Mouse (Mus musculus) olfactory bulb, adult 2 months (tissue): ENCODE data around the gene Apbb1ip. TPM values are rescaled to one million over a fixed set of nuclear protein-coding genes. Genes with fewer than 3 reads are reported as not detected.

Experiments used
- H3K27ac ChIP-seq: fragments of 200-500 bp; 2 replicates; pipeline ENCODE4 v1.5.1; 2012; ENCODE audit warnings: low read depth, low read length; ENCODE audit not compliant: insufficient read depth
- H3K4me1 ChIP-seq: fragments of 200-500 bp; 2 replicates; pipeline ENCODE4 v1.6.1; 2012; ENCODE audit warnings: low read length; ENCODE audit not compliant: control insufficient read depth, insufficient read depth
- H3K4me3 ChIP-seq: fragments of 200-500 bp; 2 replicates; pipeline ENCODE4 v1.5.1; 2012; ENCODE audit warnings: mild to moderate bottlenecking, low read depth, low read length, moderate library complexity; ENCODE audit not compliant: insufficient read depth
- CTCF ChIP-seq: fragments of 200-500 bp; IDR thresholded peaks from 2 replicates; pipeline ENCODE4 v1.5.1; 2012; ENCODE audit warnings: low read depth, mild to moderate bottlenecking, low read length, moderate library complexity; ENCODE audit not compliant: insufficient read depth
- POLR2A ChIP-seq: fragments of 200-500 bp; IDR thresholded peaks from 2 replicates; pipeline ENCODE4 v1.6.1; 2012; ENCODE audit warnings: mild to moderate bottlenecking, low read depth, low read length, moderate library complexity; ENCODE audit not compliant: insufficient read depth
- WGBS: fragments of 180-500 bp; shearing (Covaris S2); methylation state at CpG from one replicate; pipeline ENCODE4 v1.1.7; 2018; 5-methylcytosine and 5-hydroxymethylcytosine counted together
- polyA plus RNA-seq: library from polyadenylated mRNA; stranded (reverse); fragments of >200 nt; gene quantifications from 2 replicates; pipeline ENCODE4 v1.2.4, GENCODE M21; 2012; ENCODE audit warnings: low replicate concordance; ENCODE audit not compliant: missing spikeins, insufficient read depth, insufficient read length

The Apbb1ip gene
- polyA plus RNA-seq: not detected in 2 replicates

- no peak for TF ChIP-seq CTCF
- Histone ChIP-seq H3K4me3 (peak within 1 kb of the TSS; percentile 46), H3K4me1 (peaks cover 6% of the 10 kb centered on the region), H3K27ac (peak within 1 kb of the TSS; percentile 3; the same call in 1 of the 2 replicates)
- whole genome bisulfite sequencing: 29% methylated on average over 9 of the region's 9 CpGs
Observed at GRCm38 (mm10) chr2:22773549-22774180, at the start of gene Apbb1ip. Apbb1ip (plus strand) TSS chr2:22774094.

- Histone ChIP-seq H3K27ac (no peak overlapping the region), H3K4me1 (no peaks in the 10 kb centered on the region), H3K4me3 (no peak overlapping the region)
- WGBS: 87% methylated on average over 1 of the region's 1 CpGs
- TF ChIP-seq POLR2A (no peak), CTCF (no peak)
Observed at GRCm38 (mm10) chr2:22727113-22727512, 46.8 kb upstream of the Apbb1ip start.

- no peak overlapping the region for H3K27ac ChIP-seq
- WGBS: 80% methylated on average over 2 of the region's 2 CpGs
- no peaks in the 10 kb centered on the region for H3K4me1 ChIP-seq
- TF ChIP-seq POLR2A (no peak), CTCF (no peak)
- no peak overlapping the region for H3K4me3 ChIP-seq
Observed at GRCm38 (mm10) chr2:22736134-22736533, 37.8 kb upstream of the Apbb1ip start.

- peaks cover 2% of the 10 kb centered on the region; the same call in 1 of the 2 replicates for H3K4me1 ChIP-seq
- no peak overlapping the region for H3K27ac ChIP-seq
- H3K4me3 ChIP-seq: no peak overlapping the region
- WGBS: 45% methylated on average over 1 of the region's 1 CpGs
- no peak for TF ChIP-seq POLR2A
- no peak for TF ChIP-seq CTCF
Observed at GRCm38 (mm10) chr2:22739369-22739768, 34.5 kb upstream of the Apbb1ip start.

- WGBS: 83% methylated on average over 1 of the region's 1 CpGs
- TF ChIP-seq CTCF (no peak), POLR2A (no peak)
- Histone ChIP-seq H3K27ac (no peak overlapping the region), H3K4me1 (peaks cover 2% of the 10 kb centered on the region; the same call in 1 of the 2 replicates), H3K4me3 (no peak overlapping the region)
Observed at GRCm38 (mm10) chr2:22740441-22740840, 33.5 kb upstream of the Apbb1ip start.

- 88% methylated on average over 3 of the region's 3 CpGs for WGBS
Observed at GRCm38 (mm10) chr2:22741222-22741621, 32.7 kb upstream of the Apbb1ip start.

GRCm38 (mm10) chr2:22744121-22744761 lies 29.7 kb upstream of the Apbb1ip start:
- under 1% methylated on average over 32 of the region's 38 CpGs for WGBS
- H3K4me1 ChIP-seq: peaks cover 2% of the 10 kb centered on the region; the same call in 1 of the 2 replicates
- no peak overlapping the region for H3K4me3 ChIP-seq
- TF ChIP-seq CTCF (no peak), POLR2A (no peak)
- no peak overlapping the region for H3K27ac ChIP-seq

More at GRCm38 (mm10) chr2:22741222-22741621, 32.7 kb upstream of the Apbb1ip start:
- TF ChIP-seq POLR2A (no peak), CTCF (no peak)
- Histone ChIP-seq H3K4me3 (no peak overlapping the region), H3K4me1 (peaks cover 2% of the 10 kb centered on the region; the same call in 1 of the 2 replicates), H3K27ac (no peak overlapping the region)

GRCm38 (mm10) chr2:22744876-22745275 lies 29.0 kb upstream of the Apbb1ip start:
- WGBS: 12% methylated on average over 19 of the region's 19 CpGs
- no peak overlapping the region for H3K27ac ChIP-seq
- peaks cover 2% of the 10 kb centered on the region; the same call in 1 of the 2 replicates for H3K4me1 ChIP-seq
- TF ChIP-seq CTCF (no peak), POLR2A (no peak)
- H3K4me3 ChIP-seq: no peak overlapping the region

GRCm38 (mm10) chr2:22746785-22747184 lies 27.1 kb upstream of the Apbb1ip start:
- no peak overlapping the region for H3K4me3 ChIP-seq
- TF ChIP-seq CTCF: no peak
- TF ChIP-seq POLR2A: no peak
- H3K4me1 ChIP-seq: peaks cover 2% of the 10 kb centered on the region; the same call in 1 of the 2 replicates
- H3K27ac ChIP-seq: no peak overlapping the region

- no peak overlapping the region for H3K27ac ChIP-seq
- peaks cover 2% of the 10 kb centered on the region; the same call in 1 of the 2 replicates for H3K4me1 ChIP-seq
- no peak for TF ChIP-seq CTCF
- no peak for TF ChIP-seq POLR2A
- H3K4me3 ChIP-seq: no peak overlapping the region
Observed at GRCm38 (mm10) chr2:22747941-22748340, 26.0 kb upstream of the Apbb1ip start.
